Mouse (Mus musculus): Measurements from ENCODE around the gene Nemf.

DNA sequence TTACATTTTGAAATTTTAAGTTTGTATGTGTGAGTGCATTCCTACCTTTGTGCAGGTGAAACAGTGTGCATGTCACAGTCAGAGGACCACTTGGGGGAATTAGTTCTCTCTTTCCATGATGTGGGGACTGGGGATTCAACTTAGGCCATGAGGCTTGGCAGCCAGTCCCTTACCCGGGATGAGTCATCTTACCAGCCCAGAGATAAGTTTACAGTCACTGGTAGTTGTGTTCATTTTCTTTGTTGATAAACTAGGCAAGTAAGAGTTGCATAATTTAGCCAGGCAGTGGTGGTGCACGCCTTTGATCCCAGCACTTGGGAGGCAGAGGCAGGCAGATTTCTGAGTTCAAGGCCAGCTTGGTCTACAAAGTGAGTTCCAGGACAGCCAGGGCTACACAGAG, 52.9 kb downstream of the Nemf start:
- TF ChIP-seq CTCF (IDR thresholded peaks at IDR 0.05; ENCODE audit: control insufficient read depth, insufficient read depth, low read length): no peak
- no peak for TF ChIP-seq POLR2A (IDR thresholded peaks at IDR 0.05; ENCODE audit: borderline replicate concordance, control insufficient read depth, low read depth, low read length)

Data from bone marrow, adult 2 months (tissue).